9 mouse cellular contexts compared by ENCODE assay signal in genomic region chr1:45767533-45767932, GRCm38 (mm10). TPM values are rescaled to one million over a fixed set of nuclear protein-coding genes. Genes with fewer than 3 reads are reported as not detected.
DNase-seq lines count a peak whose midpoint lies in the region; ATAC-seq and TF ChIP-seq lines count a peak whose summit lies in the region.
"Had no signal": no experiment of that assay in that cellular context is flagged by ENCODE, and none has a peak within 500 bp of the region (broad histone marks: within the 10 kb centered on the region; RNA-seq: fewer than 3 reads in every experiment).

No protein-coding gene starts in this region.

- no peak for DNase-seq in layer of hippocampus, adult 2 months (ENCODE audit: low spot score in 2 of 2)
- DNase-seq in layer of hippocampus, adult 9-10 months (ENCODE audit: low spot score): no peak
- DNase-seq in embryo, embryonic 10.5 days (ENCODE audit: low spot score): peak; percentile 59
- peak; percentile 76 for DNase-seq in gastrocnemius, adult 2 months
- DNase-seq in lung, adult 2 months: peak; percentile 4
- no peak for DNase-seq in spleen, postnatal 10 days (ENCODE audit: low spot score in 2 of 2)
- no peak for DNase-seq in liver, embryonic 11.5 days (ENCODE audit: low spot score)
- DNase-seq: cerebellum, adult 11-12 months had no signal

- ATAC-seq in erythroid progenitor cell, adult 5-6 weeks (replicated peaks; ENCODE audit: low FRiP score, poor library complexity, severe bottlenecking): no peak
- ATAC-seq in liver, embryonic 11.5 days (replicated peaks; ENCODE audit: low FRiP score): no peak

- no peaks in the 10 kb centered on the region for H3K4me1 ChIP-seq in lung, adult 2 months (ENCODE audit: control insufficient read depth, insufficient read depth, low read length)
- H3K4me1 ChIP-seq in liver, embryonic 11.5 days (replicated peaks; ENCODE audit: control insufficient read depth, insufficient read depth, low read length): no peaks in the 10 kb centered on the region; the same call in 1 of the 2 replicates

- 0 out of 2 replicates have a peak overlapping the region, but pooled peaks have one; percentile 28 for H3K27ac ChIP-seq in layer of hippocampus, adult 2 months
- H3K27ac ChIP-seq in gastrocnemius, adult 2 months: peak overlapping the region; percentile 81
- no peak overlapping the region for H3K27ac ChIP-seq in liver, embryonic 11.5 days (ENCODE audit: low read depth, low read length)

- no peak overlapping the region for H3K9ac ChIP-seq in liver, embryonic 11.5 days (ENCODE audit: low read depth, low read length)

- 42% methylated on average over 5 of the region's 5 CpGs for WGBS in lung, adult 2 months
- 57% methylated on average over 5 of the region's 5 CpGs for WGBS in liver, embryonic 11.5 days

- no peaks in the 10 kb centered on the region for H3K27me3 ChIP-seq in liver, embryonic 11.5 days (replicated peaks; ENCODE audit: control insufficient read depth, insufficient read depth, low read length)

- no peak overlapping the region for H3K4me3 ChIP-seq in layer of hippocampus, adult 2 months
- H3K4me3 ChIP-seq in gastrocnemius, adult 2 months: no peak overlapping the region
- H3K4me3 ChIP-seq in lung, adult 2 months (replicated peaks; ENCODE audit: extremely low read depth, low read depth, low read length): no peak overlapping the region
- no peak overlapping the region for H3K4me3 ChIP-seq in liver, embryonic 11.5 days (ENCODE audit: low read depth, low read length)

- no peak for TF ChIP-seq CTCF in layer of hippocampus, adult 2 months (conservative IDR thresholded peaks at IDR 0.05)
- TF ChIP-seq CTCF in gastrocnemius, adult 2 months (IDR thresholded peaks at IDR 0.05): no peak
- TF ChIP-seq CTCF in lung, adult 2 months (IDR thresholded peaks at IDR 0.05; ENCODE audit: insufficient read depth, low read length): no peak

- H3K9me3 ChIP-seq in liver, embryonic 11.5 days (ENCODE audit: control insufficient read depth, low read length): no peaks in the 10 kb centered on the region

- TF ChIP-seq POLR2A in lung, adult 2 months (IDR thresholded peaks at IDR 0.05; ENCODE audit: borderline replicate concordance, extremely low read depth, low read depth, low read length): no peak

- H3K4me2 ChIP-seq in liver, embryonic 11.5 days: no peak overlapping the region

- intact Hi-C loops in gastrocnemius, adult 2 months (cut with DNase I): loop anchor here (2.0 to 5.0 kb wide), 4 partner anchors 95 to 1023 kb away; no protein-coding TSS in a partner anchor

- H3K36me3 ChIP-seq in liver, embryonic 11.5 days (ENCODE audit: control insufficient read depth, insufficient read depth, low read length): no peaks in the 10 kb centered on the region

RNA-seq across cellular contexts. Expression of gene Wdr75, which starts 27.4 kb away (rescaled TPM):
- total RNA-seq in layer of hippocampus, adult 2 months (2021): 10 to 100 TPM; 41.1 to 44.8 TPM
- total RNA-seq in gastrocnemius, adult 2 months (2021): 10 to 100 TPM; 18.5 to 24.7 TPM
- polyA plus RNA-seq in lung, adult 2 months (2012; rRNA removed): 39.6 and 45.5 TPM in 2 replicates
- 27.8 and 53.2 TPM in 2 replicates for total RNA-seq in erythroid progenitor cell, adult 5-6 weeks (2015; ENCODE audit: low replicate concordance)
- total RNA-seq in erythroid progenitor cell, adult 5-6 weeks (2017; ENCODE audit: low replicate concordance): 8.8 and 15.7 TPM in 2 replicates
- 112 and 114 TPM in 2 replicates for polyA plus RNA-seq in liver, embryonic 11.5 days (2014; fragmentation: Nextera tagmentation; extraction: Ambion mirVana)

Comparison
In these comparisons a context has a peak if more than half of its experiments do, and no peak if none do; other contexts are left out.
1. DNase-seq: peak in embryo, embryonic 10.5 days (single experiment), gastrocnemius, adult 2 months (single experiment) and lung, adult 2 months (single experiment); none in layer of hippocampus, adult 2 months (0 of 2), layer of hippocampus, adult 9-10 months (single experiment), spleen, postnatal 10 days (0 of 2) and liver, embryonic 11.5 days (single experiment).